Mouse (Mus musculus) heart, adult 11 months (tissue): ENCODE data around the gene Itga2.

ENCODE experiments used
- DNase-seq: peaks from one replicate; pipeline ENCODE4 v3.0.0; 2022

The Itga2 gene

DNA sequence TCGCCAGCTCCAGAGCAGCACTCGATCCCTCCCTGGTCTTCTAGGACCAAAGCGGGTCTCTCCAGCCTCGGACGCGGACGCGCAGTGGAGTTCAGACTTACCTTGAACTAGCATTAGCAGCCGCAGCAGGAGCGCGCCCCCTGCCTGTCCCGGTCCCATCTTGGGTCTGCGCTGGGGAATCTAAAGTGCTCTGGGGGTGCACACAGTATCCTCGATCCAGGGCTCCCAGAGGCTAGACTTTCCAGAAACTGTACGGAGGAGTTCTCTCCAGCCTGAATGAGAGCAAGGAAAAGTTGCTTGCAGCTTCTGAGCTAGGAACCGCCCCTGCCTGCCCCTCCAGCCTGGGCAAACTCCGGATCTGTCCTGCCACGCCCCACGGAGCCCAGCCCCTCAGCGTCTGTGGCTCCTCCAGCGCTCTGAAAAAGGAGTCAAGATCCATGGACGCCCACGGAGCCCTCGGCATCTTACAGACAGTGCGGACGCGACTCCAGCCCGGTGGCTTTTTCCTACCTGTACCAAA is at the start of gene Itga2:
Gene Itga2, minus strand, starts transcription at position 326 of the 520 bp plus-strand sequence.
- peak; percentile 95 for DNase-seq

DNA sequence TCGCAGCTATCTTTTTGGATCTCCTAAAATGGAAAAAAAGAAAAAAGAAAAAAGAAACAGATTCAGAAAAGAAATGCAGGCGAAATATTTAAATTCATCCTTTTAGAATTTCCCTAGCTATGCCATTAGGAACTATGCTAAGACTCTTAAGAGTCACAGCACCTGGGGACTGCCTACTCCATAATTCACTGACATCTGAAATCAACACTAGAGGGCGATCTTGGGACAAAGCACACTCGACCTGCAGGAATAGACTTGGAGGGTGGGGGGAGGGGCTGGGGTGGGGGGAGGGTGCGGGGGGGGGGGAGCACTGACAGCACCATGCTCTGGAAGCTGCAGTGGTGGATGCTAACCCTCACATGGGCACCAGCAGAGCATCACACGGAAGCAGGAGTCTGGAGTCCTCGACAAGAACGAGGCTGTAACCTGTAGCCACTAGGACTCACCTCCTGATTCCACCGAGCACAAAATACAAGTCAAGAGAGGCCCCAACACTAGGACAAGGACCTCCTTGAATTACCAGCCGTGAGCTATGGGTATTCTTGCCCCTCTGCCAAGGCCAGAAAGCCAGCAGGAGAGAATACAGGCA is 49.0 kb upstream of the Itga2 start:
- peak; percentile 85 for DNase-seq

GRCm38 (mm10) chr13:114974484-114975042 is 42.7 kb upstream of the Itga2 start:
- DNase-seq = no peak

- DNase-seq = no peak
These were observed 40.0 kb upstream of the Itga2 start for GRCm38 (mm10) chr13:114971905-114972304.

DNA sequence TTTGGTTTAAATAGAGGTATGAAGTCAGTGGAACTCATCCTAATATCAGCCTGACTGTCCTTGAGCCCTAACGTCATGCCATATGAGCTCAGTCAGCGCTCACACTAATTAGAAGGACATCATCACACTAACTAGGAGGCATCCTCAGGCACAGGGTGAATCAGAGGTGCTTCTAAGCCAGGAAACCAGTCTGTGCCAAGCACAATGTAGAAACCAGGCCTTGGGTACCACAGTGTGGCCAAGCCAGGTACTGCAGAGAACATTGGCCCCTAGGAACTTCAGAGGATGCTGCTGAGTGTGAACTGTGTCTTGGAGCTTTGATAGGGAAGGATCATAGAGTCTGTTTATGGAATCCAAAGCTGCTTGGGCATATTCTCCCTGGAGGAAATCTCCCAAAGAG is 32.3 kb upstream of the Itga2 start:
- DNase-seq = peak; percentile 95

- no peak for DNase-seq
These were observed 22.6 kb upstream of the Itga2 start for GRCm38 (mm10) chr13:114954516-114954915.

GRCm38 (mm10) chr13:114933541-114933940 is 1.6 kb upstream of the Itga2 start:
- DNase-seq = peak; percentile 53

DNA sequence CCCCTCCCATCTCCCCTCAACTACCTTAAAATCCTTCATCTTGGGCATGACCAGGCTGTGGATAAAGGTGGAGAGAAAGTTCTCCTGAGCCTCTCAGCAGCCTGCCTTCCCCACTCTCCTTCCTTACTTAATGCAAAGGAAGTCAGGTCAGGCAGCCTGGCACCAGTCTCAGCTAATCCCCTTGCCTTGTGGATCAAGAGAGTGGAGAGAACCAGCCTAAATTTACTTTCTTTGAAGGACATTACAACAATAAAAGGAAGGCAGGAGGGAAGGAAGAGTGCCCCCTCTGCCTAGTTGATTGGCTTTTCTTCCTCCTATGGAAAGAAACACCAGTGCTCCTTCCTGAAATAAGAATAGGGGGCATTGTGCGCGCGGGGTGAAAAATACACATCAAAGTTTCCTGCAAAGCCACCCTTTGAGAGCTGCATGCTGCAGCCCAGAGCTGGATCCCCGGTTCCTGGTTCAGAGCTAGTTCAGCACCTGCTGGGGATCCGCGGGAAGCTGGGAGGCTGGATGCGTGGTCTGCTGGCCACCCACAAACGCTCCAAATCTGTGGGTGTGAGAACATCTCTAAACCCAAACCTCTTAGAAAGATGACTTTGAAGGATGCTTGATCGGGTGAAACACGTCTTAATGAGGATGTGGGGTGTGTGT is 777 bp downstream of the Itga2 start:
- DNase-seq = peak; percentile 83

GRCm38 (mm10) chr13:114924785-114925184 is 7.1 kb downstream of the Itga2 start:
- peak; percentile 8 for DNase-seq

GRCm38 (mm10) chr13:114923331-114923730 is 8.6 kb downstream of the Itga2 start:
- no peak for DNase-seq

DNA sequence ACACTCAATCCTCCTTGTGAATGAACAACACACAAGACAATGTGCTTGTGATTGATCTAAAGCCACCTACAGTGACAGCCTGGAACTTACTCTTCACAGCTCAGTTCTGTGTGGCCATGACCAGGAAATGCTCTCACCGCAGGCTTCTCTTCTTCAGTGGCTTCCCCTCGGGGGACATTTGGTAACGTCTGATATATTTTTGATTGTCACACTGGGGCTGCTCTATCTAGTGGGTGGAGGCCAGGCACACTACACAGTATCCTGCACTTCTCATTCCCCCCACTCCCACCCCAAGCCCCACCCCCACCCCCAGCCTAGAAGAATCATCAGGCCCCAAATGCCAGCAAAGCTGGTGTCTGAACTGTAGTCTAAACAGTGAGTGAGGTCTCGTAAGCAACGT is 16.1 kb downstream of the Itga2 start:
- DNase-seq = no peak

- no peak for DNase-seq
These were observed 16.9 kb downstream of the Itga2 start for GRCm38 (mm10) chr13:114914963-114915362.

GRCm38 (mm10) chr13:114914559-114914958 is 17.3 kb downstream of the Itga2 start:
- no peak for DNase-seq

DNA sequence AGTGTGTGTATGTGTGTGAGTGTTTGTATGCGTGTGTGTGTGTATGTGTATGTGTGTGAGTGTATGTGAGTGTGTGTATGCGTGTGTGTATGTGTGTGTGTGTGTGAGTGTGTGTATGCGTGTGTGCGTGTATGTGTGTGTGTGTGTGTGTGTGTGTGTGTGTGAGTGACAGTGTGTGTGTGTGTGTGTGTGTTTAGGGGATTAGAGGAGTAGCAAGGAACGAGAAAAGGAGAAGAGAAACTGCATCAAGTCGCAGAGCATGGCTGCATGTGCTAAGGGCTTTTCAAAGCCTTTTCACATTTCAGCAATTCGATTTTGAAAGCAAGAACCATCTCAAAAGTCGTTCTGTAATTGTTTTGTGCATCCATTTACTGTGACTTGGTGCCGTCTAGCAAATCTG is 21.3 kb downstream of the Itga2 start:
- DNase-seq = no peak

GRCm38 (mm10) chr13:114909514-114909913 is 22.4 kb downstream of the Itga2 start:
- DNase-seq = no peak

- DNase-seq = no peak
These were observed 24.0 kb downstream of the Itga2 start for GRCm38 (mm10) chr13:114907876-114908275.

- DNase-seq = peak; percentile 98
These were observed 35.0 kb downstream of the Itga2 start for GRCm38 (mm10) chr13:114896751-114897386.

DNA sequence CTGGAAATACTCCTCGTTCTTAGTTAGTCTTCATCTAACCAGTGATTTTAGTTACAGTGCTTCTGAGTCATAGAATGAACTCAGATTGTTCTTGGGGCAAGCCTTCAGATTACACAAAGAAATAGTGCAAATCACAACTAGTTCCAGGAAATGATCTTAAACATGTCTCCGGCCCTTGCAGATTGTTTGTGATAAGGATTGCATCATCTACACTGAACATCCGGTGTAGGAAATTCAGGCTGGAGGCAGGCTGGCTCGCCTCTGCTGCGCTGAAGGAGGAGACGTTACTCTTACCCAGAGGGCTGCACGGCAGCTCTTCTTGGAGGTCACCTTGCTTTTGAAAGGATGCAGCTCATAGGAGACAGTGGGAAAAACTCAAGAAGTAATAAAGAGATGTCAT is 36.0 kb downstream of the Itga2 start:
- DNase-seq = peak; percentile 93

DNA sequence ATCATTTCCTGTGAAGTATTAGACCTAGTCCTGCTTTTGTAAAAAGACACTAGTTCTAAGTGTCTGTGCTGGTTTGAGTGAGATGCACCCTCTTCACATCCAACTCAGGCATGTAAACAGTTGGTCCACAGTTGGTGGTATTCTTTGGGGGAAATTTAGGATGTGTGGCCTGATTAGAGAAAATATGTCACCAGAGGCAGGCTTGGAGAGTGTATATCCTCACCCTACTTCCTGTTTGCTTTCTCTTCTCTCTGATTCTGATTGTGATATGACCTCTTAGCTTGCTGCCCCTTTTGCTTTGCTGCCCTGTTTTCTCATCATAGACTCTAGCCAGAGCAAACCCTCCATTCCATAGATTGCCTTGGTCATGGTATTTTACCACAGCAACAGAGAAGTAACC is 37.2 kb downstream of the Itga2 start:
- no peak for DNase-seq

DNA sequence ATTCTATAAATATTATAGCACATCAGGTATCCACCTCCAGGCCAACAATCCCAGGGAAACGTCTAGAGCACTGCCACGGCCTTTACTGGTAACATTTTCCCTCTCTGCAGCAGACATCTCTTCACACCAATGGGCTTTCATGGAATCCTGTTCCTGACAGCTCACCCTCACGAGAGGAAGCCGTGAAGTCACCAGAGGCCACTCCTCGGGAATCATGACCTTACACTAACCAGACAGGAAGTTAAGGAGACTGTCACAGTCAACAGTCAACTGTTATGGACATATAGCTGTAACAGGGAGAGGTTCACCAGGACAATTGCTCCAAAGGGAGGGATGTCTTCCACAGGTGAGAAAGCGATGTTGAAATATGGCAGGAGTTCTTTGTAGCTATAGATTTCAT is 40.2 kb downstream of the Itga2 start:
- DNase-seq = no peak

DNA sequence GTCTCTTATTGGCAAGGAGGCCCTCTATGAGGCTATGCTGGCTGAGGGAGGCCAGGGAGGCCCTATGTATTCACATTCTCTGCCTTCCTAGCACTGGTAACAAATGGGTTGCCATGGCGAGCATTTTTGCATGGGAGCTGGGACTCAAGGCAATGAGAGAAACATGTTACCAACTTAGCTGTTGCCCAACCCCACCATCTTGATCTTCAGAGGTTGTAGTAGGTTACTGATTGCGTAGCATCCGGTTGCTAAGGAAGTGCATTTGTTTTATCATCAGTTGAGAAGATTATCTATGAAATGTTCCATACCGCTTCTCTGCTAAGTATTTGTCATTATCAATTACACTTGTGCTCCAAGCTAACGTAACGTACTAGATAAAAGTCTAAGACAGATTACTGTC is 44.2 kb downstream of the Itga2 start:
- DNase-seq = no peak

DNA sequence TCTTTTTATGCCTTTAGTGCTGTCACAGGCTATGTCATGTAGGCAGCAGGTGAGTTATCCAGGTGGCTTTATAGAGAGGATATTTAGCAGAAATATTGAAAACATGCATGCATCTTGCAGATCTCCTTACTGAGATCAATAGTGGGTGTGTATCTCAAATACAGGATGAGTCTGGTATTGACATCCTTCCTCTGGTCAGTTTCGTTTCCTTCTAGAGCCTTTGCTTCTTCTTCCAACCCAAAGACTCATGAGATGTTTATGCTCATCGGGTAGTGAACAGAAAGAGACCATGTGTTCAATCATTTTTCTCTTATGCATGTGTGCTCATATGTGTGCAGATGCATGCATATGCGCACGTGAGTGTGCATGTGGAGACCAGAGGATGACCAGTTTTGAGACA is 44.6 kb downstream of the Itga2 start:
- DNase-seq = no peak

DNA sequence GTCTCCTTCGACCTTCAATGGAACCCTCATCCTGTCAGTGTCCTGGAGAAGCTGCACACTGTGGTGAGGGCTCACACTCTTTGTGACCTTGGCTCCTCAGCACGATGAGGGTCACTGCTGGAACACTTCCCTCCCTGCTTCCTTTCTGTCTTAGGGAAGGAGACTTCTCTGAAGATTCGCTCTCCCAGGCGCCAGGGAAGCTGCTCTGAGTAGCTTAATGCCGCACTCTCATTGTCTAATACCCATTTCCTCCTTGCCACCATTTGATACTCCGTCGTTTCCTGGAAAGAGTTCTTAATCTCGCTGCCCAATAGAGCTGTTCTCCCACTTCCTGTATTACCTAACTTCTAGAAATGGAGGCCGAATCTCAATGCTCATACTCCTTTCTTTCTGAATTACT is 46.7 kb downstream of the Itga2 start:
- DNase-seq = peak; percentile 85

- DNase-seq = no peak
These were observed 53.2 kb downstream of the Itga2 start for GRCm38 (mm10) chr13:114878667-114879066.
